Mouse (Mus musculus) hindbrain, embryonic 13.5 days (tissue): ENCODE data around the gene Zfp94. TPM values are rescaled to one million over a fixed set of nuclear protein-coding genes. Genes with fewer than 3 reads are reported as not detected.
"Not testable (repeated sequence)": the region's sequence is repeated elsewhere in the genome, so short reads cannot be mapped to it uniquely, and the experiment has no call there.

Experiments
- ATAC-seq: fragments of 200-750 bp; cut with Nextera tagmentation; 2 replicates; pipeline ENCODE4 v1.8.0; 2017; ENCODE audit warnings: moderate TSS enrichment; ENCODE audit not compliant: low FRiP score
- H3K27ac ChIP-seq: fragments of 300-500 bp; sonication (generic); 2 replicates; pipeline ENCODE4 v1.5.1; 2015; ENCODE audit warnings: inconsistent platforms, mild to moderate bottlenecking, moderate library complexity
- H3K27me3 ChIP-seq: fragments of 300-500 bp; sonication (generic); 2 replicates; pipeline ENCODE4 v1.6.1; 2015; ENCODE audit warnings: mild to moderate bottlenecking, inconsistent platforms
- H3K36me3 ChIP-seq: fragments of 300-500 bp; sonication (generic); 2 replicates; pipeline ENCODE4 v1.6.1; 2015; ENCODE audit warnings: mild to moderate bottlenecking, inconsistent platforms
- H3K4me1 ChIP-seq: fragments of 300-500 bp; sonication (generic); replicated peaks from 2 replicates; pipeline ENCODE4 v1.6.1; 2015; ENCODE audit warnings: inconsistent platforms
- H3K4me2 ChIP-seq: fragments of 300-500 bp; sonication (generic); 2 replicates; pipeline ENCODE4 v1.6.1; 2015; ENCODE audit warnings: inconsistent platforms, mild to moderate bottlenecking, moderate library complexity
- H3K4me3 ChIP-seq: fragments of 300-500 bp; sonication (generic); 2 replicates; pipeline ENCODE4 v1.5.1; 2015; ENCODE audit warnings: mild to moderate bottlenecking, inconsistent platforms
- H3K9ac ChIP-seq: fragments of 300-500 bp; sonication (generic); 2 replicates; pipeline ENCODE4 v1.6.1; 2015; ENCODE audit warnings: mild to moderate bottlenecking, inconsistent platforms
- H3K9me3 ChIP-seq: fragments of 300-500 bp; sonication (generic); 2 replicates; pipeline ENCODE4 v1.6.1; 2016; ENCODE audit warnings: inconsistent platforms
- WGBS: fragments of 180-500 bp; shearing (Covaris S2); methylation state at CpG from one replicate; pipeline ENCODE4 v1.1.7; 2015; 5-methylcytosine and 5-hydroxymethylcytosine counted together
- polyA plus RNA-seq: library from polyadenylated mRNA; unstranded; fragments of >200 nt; fragmentation: Nextera tagmentation; extraction: Ambion mirVana; gene quantifications from 2 replicates; pipeline ENCODE4 v1.2.1, GENCODE M21; 2015

Gene Zfp94
- polyA plus RNA-seq, 1 experiment from 2014 or later: 18.5 TPM

DNA sequence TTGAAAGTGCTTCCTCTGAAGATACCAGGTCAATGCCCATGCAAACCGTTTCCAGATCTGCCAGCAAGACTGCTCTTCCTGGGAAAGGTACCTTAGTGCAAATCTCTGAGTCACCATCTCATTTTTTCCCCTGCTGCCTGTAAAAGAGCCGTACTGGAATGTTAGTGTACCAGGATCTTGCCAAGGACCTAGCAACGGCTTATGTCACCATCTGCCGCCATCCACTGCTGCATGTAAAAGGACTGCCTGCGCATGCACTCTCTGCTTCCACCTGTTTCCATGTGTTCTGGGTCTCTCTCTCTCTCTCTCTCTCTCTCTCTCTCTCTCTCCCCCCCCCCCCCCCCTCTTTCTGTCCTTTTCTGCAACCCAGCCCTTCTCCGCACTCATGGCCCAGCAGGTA, 28.0 kb downstream of the Zfp94 start:
- WGBS: 91% methylated on average over 6 of the region's 6 CpGs
- no peak overlapping the region for H3K4me2 ChIP-seq
- no peaks in the 10 kb centered on the region for H3K4me1 ChIP-seq
- H3K4me3 ChIP-seq: no peak overlapping the region
- H3K27ac ChIP-seq: no peak overlapping the region
- peaks cover 70% of the 10 kb centered on the region for H3K36me3 ChIP-seq
- no peaks in the 10 kb centered on the region for H3K9me3 ChIP-seq
- no peak overlapping the region for H3K9ac ChIP-seq
- H3K27me3 ChIP-seq: no peaks in the 10 kb centered on the region
- no peak for ATAC-seq

DNA sequence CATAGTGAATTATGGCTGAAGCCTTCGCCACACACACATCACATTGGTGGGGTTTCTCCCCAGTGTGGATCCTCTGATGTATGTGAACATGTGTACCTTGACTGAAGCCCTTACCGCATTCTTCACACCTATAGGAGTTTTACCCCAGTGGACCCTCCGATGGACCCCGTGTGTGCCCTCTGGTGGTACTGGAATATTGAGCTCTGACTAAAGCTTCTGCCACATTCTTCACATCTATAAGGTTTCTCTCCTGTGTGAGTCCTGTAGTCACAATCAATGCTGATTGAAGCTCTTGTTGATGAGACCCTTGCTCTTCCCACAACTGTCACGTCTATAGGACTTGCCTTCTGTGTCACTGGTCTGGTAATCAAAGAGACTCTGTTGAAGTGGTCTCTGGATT, 28.8 kb downstream of the Zfp94 start:
- H3K27me3 ChIP-seq: no peaks in the 10 kb centered on the region
- no peaks in the 10 kb centered on the region for H3K4me1 ChIP-seq
- no peak overlapping the region for H3K27ac ChIP-seq
- no peak overlapping the region for H3K9ac ChIP-seq
- 86% methylated on average over 5 of the region's 5 CpGs for WGBS
- peaks cover 61% of the 10 kb centered on the region for H3K36me3 ChIP-seq
- no peaks in the 10 kb centered on the region for H3K9me3 ChIP-seq
- no peak overlapping the region for H3K4me3 ChIP-seq
- no peak for ATAC-seq
- H3K4me2 ChIP-seq: no peak overlapping the region

DNA sequence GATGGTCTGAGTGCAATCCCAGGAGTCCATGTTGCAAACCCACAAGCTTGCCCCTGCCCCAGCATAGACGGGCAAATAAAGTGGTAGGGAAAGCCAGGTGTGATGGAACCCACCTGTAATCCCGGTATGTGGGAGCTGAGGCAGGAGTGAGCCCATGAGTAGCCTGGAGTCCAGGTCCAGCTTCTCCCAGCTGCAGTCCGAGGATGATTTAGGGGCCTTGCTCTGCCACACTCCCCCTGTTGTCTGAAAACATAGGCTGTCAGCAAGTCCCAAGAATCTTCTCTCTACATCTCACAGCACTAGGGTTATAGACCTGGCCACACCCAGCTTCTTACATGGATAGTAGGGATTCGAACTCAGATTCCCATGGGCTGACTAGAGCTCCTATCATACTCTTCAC, 29.6 kb downstream of the Zfp94 start:
- no peak overlapping the region for H3K9ac ChIP-seq
- no peak overlapping the region for H3K4me3 ChIP-seq
- WGBS: 78% methylated on average over 4 of the region's 4 CpGs
- no peaks in the 10 kb centered on the region for H3K4me1 ChIP-seq
- no peak overlapping the region for H3K27ac ChIP-seq
- no peaks in the 10 kb centered on the region for H3K27me3 ChIP-seq
- no peak for ATAC-seq
- no peak overlapping the region for H3K4me2 ChIP-seq
- peaks cover 54% of the 10 kb centered on the region for H3K36me3 ChIP-seq
- no peaks in the 10 kb centered on the region for H3K9me3 ChIP-seq

DNA sequence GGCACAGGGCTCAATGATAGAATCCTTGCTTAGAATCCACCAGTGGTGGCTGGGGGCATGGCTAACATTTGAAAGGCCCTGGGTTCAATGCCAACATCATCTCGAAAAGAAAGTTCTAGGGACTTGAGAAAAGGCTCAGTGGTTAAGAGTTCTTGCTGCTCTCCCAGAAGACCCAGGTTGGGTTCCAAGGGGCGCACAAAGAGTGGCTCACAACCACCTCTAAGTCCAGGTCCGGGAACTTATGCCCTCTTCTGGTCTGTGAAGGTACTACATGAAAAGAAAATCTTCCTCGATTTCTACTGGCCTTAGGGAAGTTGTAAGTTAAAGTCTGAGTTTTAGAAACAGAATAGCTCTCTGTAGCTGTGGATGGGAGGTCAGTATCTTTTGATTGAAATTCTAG, 30.4 kb downstream of the Zfp94 start:
- Histone ChIP-seq H3K9me3 (no peaks in the 10 kb centered on the region), H3K27me3 (no peaks in the 10 kb centered on the region), H3K9ac (no peak overlapping the region), H3K4me3 (no peak overlapping the region), H3K4me1 (no peaks in the 10 kb centered on the region), H3K4me2 (no peak overlapping the region), H3K36me3 (peaks cover 45% of the 10 kb centered on the region), H3K27ac (no peak overlapping the region)
- no peak for ATAC-seq
- WGBS: 46% methylated on average over 4 of the region's 4 CpGs

DNA sequence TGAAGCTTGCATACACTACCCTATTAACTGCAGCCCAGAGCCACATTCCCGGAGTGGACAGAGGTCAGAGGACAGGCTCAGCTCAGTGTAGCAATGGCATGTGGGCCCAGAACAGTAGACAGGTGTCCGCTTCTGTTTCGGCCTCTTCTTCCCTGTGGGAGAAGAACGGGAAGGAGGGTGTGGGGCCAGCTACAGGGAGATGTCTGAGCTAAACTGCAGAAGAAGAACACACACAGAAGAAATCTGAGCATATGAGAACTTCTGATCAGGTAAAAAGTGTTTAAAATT, 35.7 kb downstream of the Zfp94 start:
- ATAC-seq: no peak
- no peaks in the 10 kb centered on the region for H3K27me3 ChIP-seq
- no peak overlapping the region for H3K4me3 ChIP-seq
- no peaks in the 10 kb centered on the region for H3K9me3 ChIP-seq
- H3K4me2 ChIP-seq: no peak overlapping the region
- 70% methylated on average over 4 of the region's 4 CpGs for WGBS
- H3K9ac ChIP-seq: no peak overlapping the region
- no peak overlapping the region for H3K27ac ChIP-seq
- peaks cover 13% of the 10 kb centered on the region for H3K36me3 ChIP-seq
- peaks cover 3% of the 10 kb centered on the region; the same call in 1 of the 2 replicates for H3K4me1 ChIP-seq

DNA sequence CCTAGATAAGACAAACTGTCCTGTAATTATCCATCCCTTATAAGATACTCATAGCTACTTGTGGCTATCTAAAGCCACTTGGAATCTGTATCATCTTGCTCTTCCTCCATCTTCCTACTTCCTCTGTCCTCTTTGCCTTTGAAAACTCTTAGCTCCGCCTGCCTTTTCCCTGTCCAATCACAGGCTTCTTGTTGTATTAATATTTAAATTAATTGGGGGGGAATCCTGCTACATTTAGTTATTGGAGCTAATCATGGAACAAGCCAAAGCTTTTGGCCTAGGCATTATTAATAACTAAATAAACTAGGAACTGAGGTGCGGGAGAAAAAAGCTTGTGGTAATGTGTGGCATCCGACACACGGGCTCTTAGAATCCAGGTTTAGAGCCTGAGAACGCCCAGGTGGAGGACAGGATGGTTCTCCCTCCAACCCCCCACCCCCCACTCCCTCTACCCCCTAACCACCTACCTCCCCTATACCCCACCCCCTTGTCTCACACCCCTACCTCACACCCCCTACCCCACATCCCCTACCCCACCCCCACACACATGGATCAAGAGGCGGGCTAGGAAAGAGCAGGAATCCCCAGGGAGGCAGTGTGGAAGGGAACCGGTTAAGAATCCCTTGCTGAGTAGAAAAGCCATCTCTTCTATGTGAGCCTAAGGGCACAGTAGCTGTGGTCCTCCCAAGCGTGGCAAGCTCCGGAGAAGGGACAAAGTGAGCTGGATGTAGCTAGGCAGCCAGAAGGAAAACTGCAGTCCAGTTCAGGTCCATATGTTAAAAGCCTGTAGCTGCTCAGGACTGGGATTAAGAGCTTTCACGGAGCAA, 36.2 kb downstream of the Zfp94 start:
- no peaks in the 10 kb centered on the region for H3K9me3 ChIP-seq
- no peak overlapping the region for H3K27ac ChIP-seq
- H3K27me3 ChIP-seq: no peaks in the 10 kb centered on the region
- ATAC-seq: no peak
- no peak overlapping the region for H3K9ac ChIP-seq
- peaks cover 3% of the 10 kb centered on the region; the same call in 1 of the 2 replicates for H3K4me1 ChIP-seq
- H3K36me3 ChIP-seq: peaks cover 19% of the 10 kb centered on the region
- no peak overlapping the region for H3K4me2 ChIP-seq
- H3K4me3 ChIP-seq: no peak overlapping the region
- 63% methylated on average over 10 of the region's 10 CpGs for WGBS

DNA sequence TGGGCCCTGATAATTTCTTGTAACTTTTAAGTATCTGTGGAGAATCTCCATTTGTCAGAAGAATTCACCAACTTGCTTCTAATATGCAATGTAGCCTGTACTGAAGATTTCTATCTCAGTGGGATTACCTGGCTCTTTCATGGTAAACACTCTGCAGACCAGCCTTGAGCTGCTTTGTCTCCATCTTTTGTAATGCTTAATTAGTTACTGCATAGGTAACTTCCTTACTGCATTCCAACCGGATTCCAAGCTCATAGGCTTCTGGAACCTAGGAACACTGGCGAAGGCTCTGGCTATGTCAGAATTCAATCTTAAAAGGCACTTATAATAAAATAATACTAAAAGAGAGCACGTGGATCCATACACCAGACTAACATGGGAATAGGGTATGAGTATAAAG, 37.7 kb downstream of the Zfp94 start:
- not testable (repeated sequence) for H3K9ac ChIP-seq, H3K27ac ChIP-seq, H3K4me2 ChIP-seq, H3K4me3 ChIP-seq, H3K27me3 ChIP-seq, H3K4me1 ChIP-seq, H3K9me3 ChIP-seq, ATAC-seq
- 77% methylated on average over 3 of the region's 3 CpGs for WGBS
- peaks cover 34% of the 10 kb centered on the region for H3K36me3 ChIP-seq

DNA sequence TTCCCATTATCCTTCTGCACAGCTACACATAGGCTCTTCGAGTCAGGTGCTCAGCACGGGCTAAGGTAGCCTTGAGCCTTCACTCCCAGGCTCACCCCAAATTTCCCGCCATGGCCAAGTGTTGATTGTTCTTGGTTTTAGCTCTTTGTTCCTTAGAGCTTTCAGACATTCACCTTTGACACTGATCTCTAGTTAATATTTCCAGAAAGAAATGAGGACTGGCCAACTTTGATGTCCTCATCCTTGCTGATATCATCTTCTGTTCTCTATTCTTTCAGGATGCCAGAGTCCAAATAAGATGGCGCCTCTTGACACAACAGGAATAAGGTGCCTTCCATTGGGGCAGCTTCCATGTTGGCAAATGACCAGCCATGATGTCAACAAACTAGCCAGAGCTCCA, 42.0 kb downstream of the Zfp94 start:
- no peak overlapping the region for H3K4me2 ChIP-seq
- peaks cover 7% of the 10 kb centered on the region for H3K4me1 ChIP-seq
- no peaks in the 10 kb centered on the region for H3K9me3 ChIP-seq
- ATAC-seq: no peak
- H3K4me3 ChIP-seq: no peak overlapping the region
- no peak overlapping the region for H3K27ac ChIP-seq
- no peak overlapping the region for H3K9ac ChIP-seq
- peaks cover 42% of the 10 kb centered on the region for H3K36me3 ChIP-seq
- WGBS: 96% methylated on average over 4 of the region's 4 CpGs
- no peaks in the 10 kb centered on the region for H3K27me3 ChIP-seq

DNA sequence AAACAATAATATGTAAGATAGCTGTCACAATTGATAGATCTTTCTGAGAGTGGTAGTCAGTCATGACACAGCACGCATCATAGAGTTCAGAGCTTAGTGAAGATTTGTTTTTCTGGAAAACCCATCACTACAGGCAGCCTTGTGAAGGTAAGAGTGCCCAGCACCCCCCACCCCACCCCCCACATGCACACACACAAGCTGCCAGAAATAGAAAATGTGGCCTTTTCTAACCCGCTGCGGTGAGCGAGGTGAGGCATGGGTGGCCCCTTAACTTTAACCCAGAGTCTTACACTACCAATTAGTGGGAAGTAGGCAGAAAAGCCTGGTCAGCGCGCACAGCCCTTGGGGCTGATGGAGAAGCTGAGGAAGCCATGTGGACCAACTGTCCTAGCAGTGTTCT, 45.3 kb downstream of the Zfp94 start:
- Histone ChIP-seq H3K27me3 (no peaks in the 10 kb centered on the region), H3K27ac (no peak overlapping the region), H3K4me3 (no peak overlapping the region), H3K9ac (no peak overlapping the region), H3K9me3 (no peaks in the 10 kb centered on the region), H3K36me3 (peaks cover 32% of the 10 kb centered on the region), H3K4me2 (no peak overlapping the region; the same call in 1 of the 2 replicates), H3K4me1 (peaks cover 10% of the 10 kb centered on the region)
- WGBS: 98% methylated on average over 6 of the region's 6 CpGs
- ATAC-seq: no peak

DNA sequence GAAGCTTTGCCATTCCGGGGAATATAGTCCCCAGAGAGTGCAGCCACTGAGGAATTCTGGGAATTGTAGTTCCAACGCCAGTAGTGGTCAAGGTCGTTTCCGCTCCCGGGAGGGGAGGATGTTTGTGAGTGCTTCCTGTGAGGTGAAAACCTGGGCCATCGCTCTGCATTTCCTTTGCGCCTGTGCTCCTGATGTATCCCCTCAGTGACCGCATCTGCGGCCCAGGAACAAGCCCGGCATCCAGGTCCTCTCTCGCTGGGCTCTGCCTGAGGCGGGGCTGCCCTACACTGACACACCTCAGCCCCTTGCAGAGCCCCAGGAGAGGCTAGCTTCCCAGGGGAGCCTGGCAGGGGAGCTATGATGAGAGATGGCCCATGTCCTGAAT, 46.2 kb downstream of the Zfp94 start, which contains the start of gene Zfp93:
Gene Zfp93, plus strand, starts transcription at position 133 of the 385 bp plus-strand sequence.
- Histone ChIP-seq H3K9ac (peak within 1 kb of the TSS; percentile 82), H3K36me3 (peaks cover 29% of the 10 kb centered on the region), H3K27ac (peak within 1 kb of the TSS; percentile 87), H3K27me3 (no peaks in the 10 kb centered on the region), H3K4me2 (peak within 1 kb of the TSS; percentile 79), H3K4me3 (peak within 1 kb of the TSS; percentile 63), H3K9me3 (no peaks in the 10 kb centered on the region), H3K4me1 (peaks cover 10% of the 10 kb centered on the region)
- under 1% methylated on average over 12 of the region's 12 CpGs for WGBS
- peak; percentile 95 for ATAC-seq

DNA sequence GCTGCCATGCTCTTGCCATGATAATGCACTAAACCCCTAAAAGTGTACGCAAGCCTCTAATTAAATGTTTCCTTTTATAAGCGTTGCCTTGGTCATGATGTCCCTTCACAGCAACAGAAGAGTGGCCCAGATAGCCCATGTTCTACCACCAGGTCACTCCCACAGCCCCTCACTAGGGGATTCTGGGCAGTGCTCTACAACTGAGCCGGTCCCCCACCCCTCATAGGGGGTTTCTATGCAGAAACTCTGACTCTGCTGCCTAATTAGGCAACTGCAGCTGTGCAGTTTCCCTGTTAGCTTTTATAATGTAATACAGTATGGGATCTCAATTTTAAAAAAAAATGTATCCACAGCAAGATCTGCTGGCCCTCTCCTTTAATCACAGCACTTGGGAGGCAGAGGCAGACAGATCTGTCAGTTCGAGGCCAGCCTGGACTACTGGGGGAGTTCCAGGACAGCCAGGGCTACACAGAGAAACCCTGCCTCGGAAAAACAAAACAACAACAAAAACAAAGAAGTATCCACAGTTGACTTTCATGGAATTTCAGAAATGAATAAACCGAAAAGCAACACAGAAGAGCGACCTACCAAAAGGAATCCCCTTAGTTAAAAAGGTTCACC, 46.7 kb downstream of the Zfp94 start:
- H3K4me2 ChIP-seq: peak overlapping the region; percentile 79
- ATAC-seq: peak; percentile 65
- no peaks in the 10 kb centered on the region for H3K9me3 ChIP-seq
- H3K27ac ChIP-seq: no peak overlapping the region
- peak overlapping the region; percentile 63 for H3K4me3 ChIP-seq
- WGBS: 39% methylated on average over 7 of the region's 7 CpGs
- no peaks in the 10 kb centered on the region for H3K27me3 ChIP-seq
- H3K9ac ChIP-seq: peak overlapping the region; percentile 82
- peaks cover 10% of the 10 kb centered on the region for H3K4me1 ChIP-seq
- peaks cover 24% of the 10 kb centered on the region for H3K36me3 ChIP-seq

DNA sequence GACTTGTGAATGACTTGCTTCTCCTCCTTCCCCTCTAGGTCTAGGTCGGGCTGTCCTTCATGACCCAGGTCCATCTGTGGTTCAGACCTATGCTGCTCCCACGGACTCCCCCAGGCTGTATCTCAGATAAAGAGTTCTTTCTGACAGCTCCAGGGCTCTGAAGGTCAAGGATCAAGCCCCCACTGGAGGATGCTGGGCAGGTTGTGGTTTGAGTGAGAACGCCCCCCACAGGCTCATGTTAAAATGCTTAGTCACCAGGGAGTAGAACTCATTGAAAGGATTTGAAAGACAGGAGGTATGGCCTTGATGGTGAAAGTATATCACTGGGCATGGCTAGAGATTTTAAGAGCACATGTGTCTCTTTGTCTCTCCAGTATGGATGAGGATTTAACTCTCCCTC, 47.2 kb downstream of the Zfp94 start:
- Histone ChIP-seq H3K4me3 (peak overlapping the region; percentile 63; the same call in 1 of the 2 replicates), H3K4me2 (peak overlapping the region; percentile 79), H3K27me3 (no peaks in the 10 kb centered on the region), H3K27ac (no peak overlapping the region), H3K4me1 (peaks cover 10% of the 10 kb centered on the region), H3K36me3 (peaks cover 18% of the 10 kb centered on the region), H3K9ac (no peak overlapping the region; the same call in 1 of the 2 replicates), H3K9me3 (no peaks in the 10 kb centered on the region)
- 0 out of 2 replicates have a peak, but pooled peaks have one; percentile 11 for ATAC-seq
- 84% methylated on average over 3 of the region's 3 CpGs for WGBS
